ENCODE assay signal across 16 mouse cellular contexts in the genomic region with DNA sequence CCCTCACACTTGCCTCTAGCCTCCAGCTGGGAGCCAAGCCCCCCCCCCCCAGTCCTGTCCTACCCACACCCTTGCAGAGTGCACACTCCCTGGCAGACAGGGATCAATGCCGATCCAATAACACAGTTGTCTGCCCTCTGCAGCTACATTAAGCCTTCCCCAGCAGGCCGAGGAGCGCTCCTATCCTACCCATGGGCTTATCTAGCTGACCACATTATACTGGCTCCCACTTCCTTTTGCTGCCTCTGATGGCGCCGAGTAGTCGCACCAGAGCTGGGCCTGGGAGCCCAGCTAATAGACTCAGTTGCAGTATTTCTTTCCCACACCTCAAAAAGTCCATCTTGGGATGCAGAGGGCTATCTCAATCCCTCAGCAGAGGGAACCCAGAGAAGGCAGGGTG. TPM values are rescaled to one million over a fixed set of nuclear protein-coding genes. Genes with fewer than 3 reads are reported as not detected.
A peak's percentile ranks its signal among the peaks of the same experiment; 100 is the strongest.
DNase-seq lines count a peak whose midpoint lies in the region; ATAC-seq lines count a peak whose summit lies in the region.
"Had no signal": no experiment of that assay in that cellular context is flagged by ENCODE, and none has a peak within 500 bp of the region (broad histone marks: within the 10 kb centered on the region; RNA-seq: fewer than 3 reads in every experiment).

No protein-coding gene starts in this region.

- H3K27me3 ChIP-seq in hindbrain, embryonic 11.5 days (ENCODE audit: control insufficient read depth, insufficient read depth, low read length), result 0 out of 2 replicates have a peak, but pooled peaks cover 3% of the 10 kb centered on the region
- H3K27me3 ChIP-seq in midbrain, embryonic 11.5 days (ENCODE audit: control insufficient read depth, insufficient read depth, low read length), result peaks cover 2% of the 10 kb centered on the region; the same call in 1 of the 2 replicates
- no peaks in the 10 kb centered on the region for H3K27me3 ChIP-seq in neural tube, embryonic 15.5 days (replicated peaks)

- no peaks in the 10 kb centered on the region for H3K9me3 ChIP-seq in hindbrain, embryonic 11.5 days (ENCODE audit: control insufficient read depth, low read length)
- H3K9me3 ChIP-seq in midbrain, embryonic 11.5 days (ENCODE audit: control insufficient read depth, low read length), result no peaks in the 10 kb centered on the region
- H3K9me3 ChIP-seq in neural tube, embryonic 15.5 days (replicated peaks), result no peaks in the 10 kb centered on the region
- H3K9me3 ChIP-seq: heart, embryonic 13.5 days; liver, embryonic 12.5 days had no signal

- ATAC-seq in hindbrain, embryonic 11.5 days (ENCODE audit: low FRiP score), result no peak
- no peak for ATAC-seq in midbrain, embryonic 11.5 days (ENCODE audit: low FRiP score)
- ATAC-seq in neural tube, embryonic 15.5 days (ENCODE audit: low FRiP score), result no peak
- ATAC-seq: liver, embryonic 12.5 days had no signal

- 0 out of 2 replicates have a peak, but pooled peaks cover 2% of the 10 kb centered on the region for H3K4me1 ChIP-seq in hindbrain, embryonic 11.5 days (replicated peaks; ENCODE audit: control insufficient read depth, insufficient read depth, low read length)
- H3K4me1 ChIP-seq in midbrain, embryonic 11.5 days (ENCODE audit: control insufficient read depth, insufficient read depth, low read length), result peaks cover 11% of the 10 kb centered on the region; the same call in 1 of the 2 replicates
- H3K4me1 ChIP-seq in neural tube, embryonic 15.5 days, result peaks cover 83% of the 10 kb centered on the region

- WGBS in hindbrain, embryonic 11.5 days, result 73% methylated on average over 6 of the region's 6 CpGs
- 77% methylated on average over 6 of the region's 6 CpGs for WGBS in midbrain, embryonic 11.5 days
- 69% methylated on average over 6 of the region's 6 CpGs for WGBS in neural tube, embryonic 15.5 days

- peak; percentile 3 for DNase-seq in cerebellum, adult 9-11 months
- no peak for DNase-seq in cerebellum, adult 11 months
- no peak for DNase-seq in hindbrain, embryonic 11.5 days (ENCODE audit: low spot score)
- DNase-seq in midbrain, embryonic 11.5 days (ENCODE audit: low spot score, missing footprints), result peak; percentile 62
- no peak for DNase-seq in left cerebral cortex, adult 11 months (ENCODE audit: low spot score)
- no peak for DNase-seq in urinary bladder, adult 18-20 months (ENCODE audit: low spot score in 2 of 2)
- no peak for DNase-seq in adrenal gland, postnatal 36 days
- DNase-seq: adrenal gland, adult 2 months; cerebellum, postnatal 25 days; gastrocnemius, postnatal 36 days had no signal

- peak overlapping the region; percentile 74 for H3K4me3 ChIP-seq in hindbrain, embryonic 11.5 days (ENCODE audit: low read depth, low read length)
- H3K4me3 ChIP-seq in midbrain, embryonic 11.5 days (ENCODE audit: low read depth, low read length), result no peak overlapping the region
- H3K4me3 ChIP-seq in neural tube, embryonic 15.5 days (replicated peaks), result peak overlapping the region; percentile 72
- H3K4me3 ChIP-seq: heart, embryonic 13.5 days; liver, embryonic 12.5 days had no signal

- H3K36me3 ChIP-seq in hindbrain, embryonic 11.5 days (ENCODE audit: control insufficient read depth, insufficient read depth, low read length), result no peaks in the 10 kb centered on the region
- H3K36me3 ChIP-seq in midbrain, embryonic 11.5 days (ENCODE audit: control insufficient read depth, insufficient read depth, low read length), result no peaks in the 10 kb centered on the region
- H3K36me3 ChIP-seq in neural tube, embryonic 15.5 days, result peaks cover 3% of the 10 kb centered on the region; the same call in 1 of the 2 replicates
- H3K36me3 ChIP-seq: heart, embryonic 13.5 days; liver, embryonic 12.5 days had no signal

- peak overlapping the region; percentile 35; the same call in 1 of the 2 replicates for H3K9ac ChIP-seq in hindbrain, embryonic 11.5 days (ENCODE audit: low read depth, low read length)
- H3K9ac ChIP-seq in midbrain, embryonic 11.5 days (ENCODE audit: low read length), result no peak overlapping the region
- peak overlapping the region; percentile 23; the same call in 1 of the 2 replicates for H3K9ac ChIP-seq in neural tube, embryonic 15.5 days (replicated peaks)
- H3K9ac ChIP-seq: heart, embryonic 13.5 days; liver, embryonic 12.5 days had no signal

- H3K27ac ChIP-seq in hindbrain, embryonic 11.5 days (ENCODE audit: low read depth, low read length), result no peak overlapping the region
- no peak overlapping the region for H3K27ac ChIP-seq in midbrain, embryonic 11.5 days (ENCODE audit: low read depth, low read length)
- H3K27ac ChIP-seq in neural tube, embryonic 15.5 days (replicated peaks), result 0 out of 2 replicates have a peak overlapping the region, but pooled peaks have one; percentile 95
- H3K27ac ChIP-seq: heart, embryonic 13.5 days; liver, embryonic 12.5 days had no signal

- H3K4me2 ChIP-seq in hindbrain, embryonic 11.5 days (replicated peaks; ENCODE audit: low read depth, low read length), result peak overlapping the region; percentile 65
- peak overlapping the region; percentile 83 for H3K4me2 ChIP-seq in midbrain, embryonic 11.5 days
- H3K4me2 ChIP-seq in neural tube, embryonic 15.5 days, result peak overlapping the region; percentile 81
- H3K4me2 ChIP-seq: heart, embryonic 13.5 days; liver, embryonic 12.5 days had no signal

RNA-seq across cellular contexts. Expression of gene Scrt2, which starts 4.1 kb away (rescaled TPM):
- polyA plus RNA-seq in hindbrain, embryonic 11.5 days (2014; fragmentation: Nextera tagmentation; extraction: Ambion mirVana), result 27.1 and 31.4 TPM in 2 replicates
- polyA plus RNA-seq in midbrain, embryonic 11.5 days (2014; fragmentation: Nextera tagmentation; extraction: Ambion mirVana), result 10.0 and 11.0 TPM in 2 replicates
- 7.5 and 9.2 TPM in 2 replicates for polyA plus RNA-seq in neural tube, embryonic 15.5 days (2015; fragmentation: Nextera tagmentation; extraction: Ambion mirVana)
- 1 to 10 TPM in 1 of 2 experiments, under 1 TPM in 1; 0.13 to 1.1 TPM for total RNA-seq in adrenal gland, postnatal 36 days (2021)
- total RNA-seq: gastrocnemius, postnatal 36 days had no signal
- polyA plus RNA-seq: heart, embryonic 13.5 days; kidney, embryonic 14.5 days; liver, embryonic 12.5 days; lung, embryonic 16.5 days; thymus, postnatal 0 days had no signal

RNA-seq across cellular contexts. Expression of gene Srxn1, which starts 19.9 kb away (rescaled TPM):
- 13.4 and 14.8 TPM in 2 replicates for polyA plus RNA-seq in hindbrain, embryonic 11.5 days (2014; fragmentation: Nextera tagmentation; extraction: Ambion mirVana)
- polyA plus RNA-seq in midbrain, embryonic 11.5 days (2014; fragmentation: Nextera tagmentation; extraction: Ambion mirVana), result 14.2 and 14.6 TPM in 2 replicates
- 25.8 and 27.7 TPM in 2 replicates for polyA plus RNA-seq in neural tube, embryonic 15.5 days (2015; fragmentation: Nextera tagmentation; extraction: Ambion mirVana)
- 100 to 1,000 TPM; 264 to 540 TPM for total RNA-seq in adrenal gland, postnatal 36 days (2021)

RNA-seq across cellular contexts. Expression of gene Tcf15, which starts 57.9 kb away (rescaled TPM):
- 10.7 and 13.1 TPM in 2 replicates for polyA plus RNA-seq in hindbrain, embryonic 11.5 days (2014; fragmentation: Nextera tagmentation; extraction: Ambion mirVana)
- polyA plus RNA-seq in midbrain, embryonic 11.5 days (2014; fragmentation: Nextera tagmentation; extraction: Ambion mirVana), result 2.8 and 3.2 TPM in 2 replicates
- polyA plus RNA-seq in neural tube, embryonic 15.5 days (2015; fragmentation: Nextera tagmentation; extraction: Ambion mirVana), result 2.1 and 4.0 TPM in 2 replicates
- 1 to 10 TPM; 4.4 to 4.7 TPM for total RNA-seq in adrenal gland, postnatal 36 days (2021)

Comparison
In these comparisons a context has a peak if more than half of its experiments do, and no peak if none do; other contexts are left out.
1. DNase-seq: peak in cerebellum, adult 9-11 months (single experiment) and midbrain, embryonic 11.5 days (single experiment); none in cerebellum, adult 11 months (single experiment), hindbrain, embryonic 11.5 days (single experiment), left cerebral cortex, adult 11 months (single experiment), urinary bladder, adult 18-20 months (0 of 2) and adrenal gland, postnatal 36 days (0 of 2).
2. Peak in every context shown above with its lines, with median percentiles within 50 percentile points of each other: H3K4me2 ChIP-seq.